Mouse (Mus musculus) ES-E14 (cell line): Measurements from ENCODE around the gene Pax4.

Experiments used
- CHD2 ChIP-seq: IDR thresholded peaks from 2 replicates; pipeline ENCODE4 v1.6.1; 2014; ENCODE audit warnings: mild to moderate bottlenecking, low read depth, low read length, inconsistent platforms
- HCFC1 ChIP-seq: IDR thresholded peaks from 2 replicates; pipeline ENCODE4 v1.6.1; 2012; ENCODE audit warnings: low read length, inconsistent platforms, borderline replicate concordance; ENCODE audit not compliant: insufficient read depth
- ZC3H11A ChIP-seq: IDR thresholded peaks from 2 replicates; pipeline ENCODE4 v1.6.1; 2012; ENCODE audit warnings: low read depth, mild to moderate bottlenecking, inconsistent platforms, low read length, borderline replicate concordance

- TF ChIP-seq HCFC1 (no peak), ZC3H11A (no peak), CHD2 (no peak)
Observed at GRCm38 (mm10) chr6:28423767-28424695, 25.1 kb downstream of the Pax4 start.
